Mouse (Mus musculus): ENCODE results near the gene Lamtor1.
"Not testable (repeated sequence)": the region's sequence is repeated elsewhere in the genome, so short reads cannot be mapped to it uniquely, and the experiment has no call there.

DNA sequence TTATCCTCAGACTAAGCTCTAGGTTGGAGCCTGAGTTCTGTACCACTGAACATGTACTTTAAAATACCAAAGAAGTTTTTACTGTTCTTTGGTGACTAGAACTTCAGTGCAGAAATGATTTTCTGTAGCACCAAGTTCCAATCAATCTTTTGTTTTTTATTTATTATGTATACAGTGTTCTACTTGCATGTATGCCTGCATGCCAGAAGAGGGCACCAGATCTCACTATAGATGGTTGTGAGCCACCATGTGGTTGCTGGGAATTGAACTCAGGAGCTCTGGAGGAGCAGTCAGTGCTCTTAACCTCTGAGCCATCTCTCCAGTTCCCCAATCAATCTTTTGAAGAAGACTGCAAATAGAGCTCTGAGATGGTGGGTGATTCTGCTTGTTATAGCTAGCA, 20.2 kb downstream of the Lamtor1 start:
- peak; percentile 7 for TF ChIP-seq CTCF (IDR thresholded peaks at IDR 0.05; ENCODE audit: low read depth, low read length)
- TF ChIP-seq POLR2A (IDR thresholded peaks at IDR 0.05; ENCODE audit: insufficient read depth, low read length); EP300 (IDR thresholded peaks at IDR 0.05; ENCODE audit: insufficient read depth, low read depth, low read length): not testable (repeated sequence)
